Mouse (Mus musculus) MEL (cell line): ENCODE data around the gene Cntnap5b. TPM values are rescaled to one million over a fixed set of nuclear protein-coding genes. Genes with fewer than 3 reads are reported as not detected.

Source experiments
- DNase-seq: peaks from one replicate; pipeline ENCODE4 v3.0.0; 2011; ENCODE audit warnings: low read depth, low spot score
- H3K27ac ChIP-seq: 2 replicates; pipeline ENCODE4 v1.5.1; 2012; ENCODE audit warnings: low read depth, mild to moderate bottlenecking, control low read depth, low read length, moderate library complexity; ENCODE audit not compliant: control insufficient read depth
- H3K27me3 ChIP-seq, 2 experiments: fragments of 150-350 bp in 1 of 2; sonication (generic) in 1 of 2; 2 replicates each; pipeline ENCODE4 v1.6.1; 2012; ENCODE audit warnings: low read length in 2 of 2, mild to moderate bottlenecking in 2 of 2, improper control_type of control experiment in 1 of 2, moderate library complexity in 1 of 2; ENCODE audit not compliant: insufficient read depth in 2 of 2, control insufficient read depth in 1 of 2
- H3K36me3 ChIP-seq, 2 experiments: 2 replicates each; pipeline ENCODE4 v1.6.1; 2012 to 2014; ENCODE audit warnings: low read length in 2 of 2, improper control_type of control experiment in 1 of 2, inconsistent platforms in 1 of 2, mild to moderate bottlenecking in 1 of 2; ENCODE audit not compliant: insufficient read depth in 2 of 2, control insufficient read depth in 1 of 2
- H3K4me1 ChIP-seq, 2 experiments: fragments of 150-350 bp in 1 of 2; sonication (generic) in 1 of 2; 2 replicates each; pipeline ENCODE4 v1.6.1; 2012; ENCODE audit warnings: low read length in 2 of 2, improper control_type of control experiment in 1 of 2, mild to moderate bottlenecking in 1 of 2; ENCODE audit not compliant: insufficient read depth in 2 of 2, control insufficient read depth in 1 of 2
- H3K4me3 ChIP-seq, 2 experiments: fragments of 150-350 bp in 1 of 2; sonication (generic) in 1 of 2; 2 replicates each; pipeline ENCODE4 v1.5.1; 2012; ENCODE audit warnings: low read depth in 2 of 2, low read length in 2 of 2, mild to moderate bottlenecking in 2 of 2, moderate library complexity in 2 of 2, control low read depth in 1 of 2, improper control_type of control experiment in 1 of 2; ENCODE audit not compliant: control insufficient read depth in 1 of 2, insufficient read depth in 1 of 2
- H3K79me2 ChIP-seq: 2 replicates; pipeline ENCODE4 v1.6.1; 2012; ENCODE audit warnings: mild to moderate bottlenecking, low read length, moderate library complexity; ENCODE audit not compliant: control insufficient read depth, poor library complexity, insufficient read depth
- H3K9ac ChIP-seq: 2 replicates; pipeline ENCODE4 v1.6.1; 2012; ENCODE audit warnings: low read depth, mild to moderate bottlenecking, control low read depth, low read length, moderate library complexity; ENCODE audit not compliant: control insufficient read depth, poor library complexity, severe bottlenecking
- H3K9me3 ChIP-seq: fragments of 150-350 bp; sonication (generic); replicated peaks from 2 replicates; pipeline ENCODE4 v1.6.1; 2012; ENCODE audit warnings: mild to moderate bottlenecking, low read length, improper control_type of control experiment, moderate library complexity; ENCODE audit not compliant: insufficient read depth
- CHD1 ChIP-seq: IDR thresholded peaks from 2 replicates; pipeline ENCODE4 v1.6.1; 2012; ENCODE audit warnings: low read depth, mild to moderate bottlenecking, inconsistent platforms, low read length, improper control_type of control experiment
- CHD2 ChIP-seq: IDR thresholded peaks from 2 replicates; pipeline ENCODE4 v1.6.1; 2011; ENCODE audit warnings: low read length, improper control_type of control experiment
- EP300 ChIP-seq, 2 experiments: IDR thresholded peaks; 2 replicates each; pipeline ENCODE4 v1.6.1; 2011; ENCODE audit warnings: improper control_type of control experiment in 2 of 2, low read length in 2 of 2, low read depth in 1 of 2, mild to moderate bottlenecking in 1 of 2
- ETS1 ChIP-seq: IDR thresholded peaks from 2 replicates; pipeline ENCODE4 v1.6.1; 2012; ENCODE audit warnings: low read depth, mild to moderate bottlenecking, inconsistent platforms, low read length, improper control_type of control experiment, moderate library complexity
- HCFC1 ChIP-seq: IDR thresholded peaks from 2 replicates; pipeline ENCODE4 v1.6.1; 2012; ENCODE audit warnings: low read depth, mild to moderate bottlenecking, inconsistent platforms, low read length, improper control_type of control experiment, moderate library complexity
- KAT2A ChIP-seq: conservative IDR thresholded peaks from 2 replicates; pipeline ENCODE4 v1.6.1; 2012; ENCODE audit warnings: low read depth, low read length, improper control_type of control experiment, inconsistent platforms
- MAFK ChIP-seq: IDR thresholded peaks from 2 replicates; pipeline ENCODE4 v1.6.1; 2011; ENCODE audit warnings: low read depth, mild to moderate bottlenecking, low read length, improper control_type of control experiment, borderline replicate concordance
- MAX ChIP-seq: IDR thresholded peaks from 2 replicates; pipeline ENCODE4 v1.6.1; 2011; ENCODE audit warnings: low read length, improper control_type of control experiment
- MAZ ChIP-seq: IDR thresholded peaks from 2 replicates; pipeline ENCODE4 v1.6.1; 2012; ENCODE audit warnings: low read depth, mild to moderate bottlenecking, inconsistent platforms, low read length, improper control_type of control experiment
- MEF2A ChIP-seq: IDR thresholded peaks from 2 replicates; pipeline ENCODE4 v1.6.1; 2014; ENCODE audit warnings: low read depth, mild to moderate bottlenecking, inconsistent platforms, low read length, improper control_type of control experiment; ENCODE audit not compliant: poor library complexity, insufficient replicate concordance, severe bottlenecking; ENCODE audit errors: extremely low read depth
- MYC ChIP-seq: IDR thresholded peaks from 2 replicates; pipeline ENCODE4 v1.6.1; 2011; ENCODE audit warnings: low read depth, mild to moderate bottlenecking, low read length, improper control_type of control experiment, moderate library complexity
- NRF1 ChIP-seq: IDR thresholded peaks from 2 replicates; pipeline ENCODE4 v1.6.1; 2014; ENCODE audit warnings: low read depth, mild to moderate bottlenecking, inconsistent platforms, low read length, improper control_type of control experiment, moderate library complexity; ENCODE audit not compliant: poor library complexity, insufficient read depth, severe bottlenecking
- POLR2A ChIP-seq, 2 experiments: IDR thresholded peaks; 2 replicates each; pipeline ENCODE4 v1.6.1; 2011 to 2012; ENCODE audit warnings: low read length in 2 of 2, mild to moderate bottlenecking in 2 of 2, control low read depth in 1 of 2, improper control_type of control experiment in 1 of 2, low read depth in 1 of 2, moderate library complexity in 1 of 2; ENCODE audit not compliant: control insufficient read depth in 1 of 2, insufficient read depth in 1 of 2, poor library complexity in 1 of 2
- POLR2AphosphoS2 ChIP-seq: IDR thresholded peaks from 2 replicates; pipeline ENCODE4 v1.6.1; 2011; ENCODE audit warnings: low read length, improper control_type of control experiment
- POLR2AphosphoS5 ChIP-seq: IDR thresholded peaks from 2 replicates; pipeline ENCODE4 v1.6.1; 2012; ENCODE audit warnings: low read depth, borderline replicate concordance, mild to moderate bottlenecking, inconsistent platforms, low read length, moderate library complexity, mixed read lengths
- RCOR1 ChIP-seq: IDR thresholded peaks from 2 replicates; pipeline ENCODE4 v1.6.1; 2012; ENCODE audit warnings: low read depth, mild to moderate bottlenecking, inconsistent platforms, low read length, improper control_type of control experiment
- SIN3A ChIP-seq: IDR thresholded peaks from 2 replicates; pipeline ENCODE4 v1.6.1; 2012; ENCODE audit warnings: low read length, improper control_type of control experiment, inconsistent platforms
- TCF12 ChIP-seq: IDR thresholded peaks from 2 replicates; pipeline ENCODE4 v1.6.1; 2014; ENCODE audit warnings: low read depth, mild to moderate bottlenecking, inconsistent platforms, low read length, improper control_type of control experiment, moderate library complexity
- UBTF ChIP-seq: IDR thresholded peaks from 2 replicates; pipeline ENCODE4 v1.6.1; 2012; ENCODE audit warnings: low read depth, mild to moderate bottlenecking, inconsistent platforms, low read length, improper control_type of control experiment, moderate library complexity, borderline replicate concordance; ENCODE audit not compliant: insufficient read depth
- USF1 ChIP-seq: IDR thresholded peaks from 2 replicates; pipeline ENCODE4 v1.6.1; 2014; ENCODE audit warnings: low read depth, mild to moderate bottlenecking, inconsistent platforms, low read length, improper control_type of control experiment, moderate library complexity
- USF2 ChIP-seq, 2 experiments: IDR thresholded peaks; 2 replicates each; pipeline ENCODE4 v1.6.1; 2011 to 2012; ENCODE audit warnings: improper control_type of control experiment in 2 of 2, low read length in 2 of 2, borderline replicate concordance in 1 of 2, inconsistent platforms in 1 of 2, low read depth in 1 of 2, mild to moderate bottlenecking in 1 of 2; ENCODE audit not compliant: insufficient read depth in 1 of 2
- ZC3H11A ChIP-seq: IDR thresholded peaks from 2 replicates; pipeline ENCODE4 v1.6.1; 2012; ENCODE audit warnings: low read depth, mild to moderate bottlenecking, inconsistent platforms, low read length, improper control_type of control experiment
- ZKSCAN1 ChIP-seq: IDR thresholded peaks from 2 replicates; pipeline ENCODE4 v1.6.1; 2012; ENCODE audit warnings: low read depth, mild to moderate bottlenecking, inconsistent platforms, low read length, improper control_type of control experiment, moderate library complexity
- ZMIZ1 ChIP-seq: IDR thresholded peaks from 2 replicates; pipeline ENCODE4 v1.6.1; 2012; ENCODE audit warnings: low read depth, mild to moderate bottlenecking, inconsistent platforms, low read length, improper control_type of control experiment, moderate library complexity
- polyA plus RNA-seq, 2 experiments: library from polyadenylated mRNA; stranded (reverse) in 1 of 2; unstranded in 1 of 2; fragments of >175 nt in 1 of 2; fragments of >200 nt in 1 of 2; gene quantifications; 2 replicates each; pipeline versions ENCODE4 v1.2.1 to v1.2.4; 2012; ENCODE audit warnings: low replicate concordance in 2 of 2, low read depth in 1 of 2; ENCODE audit not compliant: insufficient read length in 2 of 2, insufficient read depth in 1 of 2, missing spikeins in 1 of 2
- total RNA-seq: library from RNA; depleted of rRNA; stranded (reverse); fragments of 300-350 nt; gene quantifications from 2 replicates; pipeline ENCODE4 v1.2.3, GENCODE M21; 2012

The Cntnap5b gene
- total and polyA plus RNA-seq, 3 experiments = not detected

GRCm38 (mm10) chr1:99907774-99908173, 135.2 kb downstream of the Cntnap5b start:
- Histone ChIP-seq H3K79me2 (no peaks in the 10 kb centered on the region), H3K4me1 (no peaks in the 10 kb centered on the region), H3K9ac (no peak overlapping the region), H3K27me3 (no peaks in the 10 kb centered on the region), H3K4me3 (no peak overlapping the region), H3K36me3 (no peaks in the 10 kb centered on the region), H3K27ac (no peak overlapping the region), H3K9me3 (no peaks in the 10 kb centered on the region)
- no peak for TF ChIP-seq RCOR1
- no peak for TF ChIP-seq CHD2
- no peak for TF ChIP-seq ZKSCAN1
- TF ChIP-seq USF2 (IDR thresholded peaks at IDR 0.05; ENCODE audit: borderline replicate concordance in 1 of 2, insufficient read depth in 1 of 2, low read depth in 1 of 2, low read length in 2 of 2) = no peak
- no peak for TF ChIP-seq MAFK
- no peak for TF ChIP-seq MYC
- no peak for TF ChIP-seq NRF1
- no peak for DNase-seq

DNA sequence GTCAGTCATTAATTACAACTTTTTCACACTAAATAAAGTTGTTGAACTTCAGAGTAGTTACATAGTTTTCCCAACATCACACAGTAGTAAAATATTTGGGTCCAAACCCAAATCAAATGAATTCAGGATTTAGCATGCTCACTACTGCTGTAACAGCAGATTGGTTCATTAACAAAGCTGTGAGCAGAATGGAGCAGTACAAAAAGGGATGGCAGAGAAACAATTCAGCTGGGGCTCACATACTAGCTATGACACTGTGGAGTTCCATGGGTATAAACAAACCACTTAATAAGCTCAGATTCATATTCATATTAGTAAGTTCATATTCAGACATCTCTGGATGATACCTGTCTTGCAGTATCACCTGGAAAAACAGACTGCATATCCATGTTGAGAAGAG, 170.9 kb downstream of the Cntnap5b start:
- H3K27me3 ChIP-seq = no peaks in the 10 kb centered on the region

DNA sequence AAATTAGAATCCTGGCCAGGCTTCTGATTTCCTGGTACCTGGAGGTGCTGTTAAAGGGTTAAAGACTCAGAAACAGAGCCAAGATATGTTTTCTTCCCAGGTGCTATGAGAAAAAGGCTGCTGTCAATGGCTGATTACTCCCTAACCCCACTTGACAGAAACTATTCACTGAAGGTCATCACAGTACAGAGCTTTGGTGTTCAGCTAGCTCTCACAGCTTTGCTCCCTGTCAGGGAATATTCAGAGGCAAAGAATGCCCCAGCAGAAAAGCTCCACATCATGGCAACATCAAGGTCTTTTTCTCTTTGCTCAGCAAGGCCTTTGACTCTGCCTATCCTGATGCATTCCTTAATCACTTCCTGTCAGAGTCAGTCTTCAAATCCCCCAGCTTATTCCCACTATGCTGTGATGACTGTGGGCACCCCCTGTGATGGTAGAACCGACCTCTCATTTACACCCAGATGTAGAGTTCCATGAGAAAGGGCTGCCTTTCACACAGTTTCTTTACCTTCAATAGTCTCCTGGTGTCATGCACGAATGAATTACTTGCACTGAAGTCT, 186.9 kb downstream of the Cntnap5b start:
- no peaks in the 10 kb centered on the region for H3K27me3 ChIP-seq
- DNase-seq = no peak

More for the DNA sequence above, 170.9 kb downstream of the Cntnap5b start:
- H3K9ac ChIP-seq = no peak overlapping the region
- TF ChIP-seq CHD1 = no peak
- TF ChIP-seq MAZ = no peak
- H3K79me2 ChIP-seq = no peaks in the 10 kb centered on the region
- H3K4me3 ChIP-seq = no peak overlapping the region
- no peaks in the 10 kb centered on the region for H3K36me3 ChIP-seq
- no peaks in the 10 kb centered on the region for H3K4me1 ChIP-seq
- no peak for DNase-seq
- H3K9me3 ChIP-seq = no peaks in the 10 kb centered on the region
- no peak overlapping the region for H3K27ac ChIP-seq

More for the DNA sequence above, 186.9 kb downstream of the Cntnap5b start:
- Histone ChIP-seq H3K36me3 (no peaks in the 10 kb centered on the region), H3K27ac (no peak overlapping the region), H3K9me3 (no peaks in the 10 kb centered on the region), H3K79me2 (no peaks in the 10 kb centered on the region), H3K9ac (no peak overlapping the region), H3K4me3 (no peak overlapping the region), H3K4me1 (no peaks in the 10 kb centered on the region)
- TF ChIP-seq SIN3A = no peak
- TF ChIP-seq ZC3H11A = no peak
- no peak for TF ChIP-seq UBTF
- TF ChIP-seq TCF12 = no peak
- no peak for TF ChIP-seq MAFK
- TF ChIP-seq MAX = no peak
- TF ChIP-seq EP300 (IDR thresholded peaks at IDR 0.05; ENCODE audit: low read depth in 1 of 2, low read length in 2 of 2) = no peak
- no peak for TF ChIP-seq POLR2AphosphoS5
- TF ChIP-seq ZMIZ1 = no peak
- no peak for TF ChIP-seq POLR2A (IDR thresholded peaks at IDR 0.05; ENCODE audit: control insufficient read depth in 1 of 2, insufficient read depth in 1 of 2, low read depth in 1 of 2, low read length in 2 of 2, poor library complexity in 1 of 2)
- TF ChIP-seq NRF1 = no peak
- no peak for TF ChIP-seq MEF2A
- no peak for TF ChIP-seq POLR2AphosphoS2
- no peak for TF ChIP-seq KAT2A
- no peak for TF ChIP-seq USF1
- TF ChIP-seq HCFC1 = no peak
- TF ChIP-seq ETS1 = no peak
